Mouse (Mus musculus) thymus, postnatal 14 days (tissue): ENCODE data around the gene Ap3d1.

Source experiments
- DNase-seq: peaks from one replicate; pipeline ENCODE4 v3.0.0; 2021

Ap3d1 gene

DNA sequence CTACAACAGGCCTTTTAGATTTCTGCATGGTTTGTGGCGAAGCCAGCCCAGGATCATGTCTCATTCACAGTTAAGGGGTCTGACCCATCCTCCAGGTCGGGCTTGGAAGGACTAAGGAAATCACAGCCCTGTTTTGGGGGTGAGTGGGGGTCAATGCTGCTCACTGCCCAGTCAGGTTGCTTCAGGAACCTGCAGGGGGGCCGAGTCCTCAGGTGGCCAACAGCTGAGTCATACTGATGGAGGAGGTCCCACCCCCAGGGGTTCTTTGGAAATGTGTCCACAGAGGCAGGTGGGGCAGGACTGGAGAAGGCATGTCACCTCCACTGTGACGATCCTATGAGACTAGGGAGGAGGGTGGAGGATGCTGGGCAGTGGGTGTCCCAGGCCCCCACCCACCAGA is 76.6 kb downstream of the Ap3d1 start:
- no peak for DNase-seq

DNA sequence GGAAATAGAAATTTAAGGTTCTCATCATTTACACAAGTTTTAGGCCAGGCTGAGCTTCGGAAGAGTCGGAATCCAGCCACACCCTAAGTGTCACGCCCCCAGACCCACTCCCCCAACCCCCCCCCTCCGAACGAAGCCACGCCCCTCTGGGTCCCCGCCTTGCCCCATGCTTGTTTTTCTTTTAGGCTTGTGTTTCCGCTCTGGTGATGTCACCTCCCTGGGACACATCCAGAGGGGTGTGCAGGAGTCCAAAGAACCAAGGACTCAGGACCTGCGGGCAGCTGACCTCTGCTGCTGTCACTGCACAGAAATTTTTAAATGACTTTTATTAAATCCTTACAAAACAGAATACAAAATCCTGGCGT is 77.1 kb downstream of the Ap3d1 start:
- no peak for DNase-seq

DNA sequence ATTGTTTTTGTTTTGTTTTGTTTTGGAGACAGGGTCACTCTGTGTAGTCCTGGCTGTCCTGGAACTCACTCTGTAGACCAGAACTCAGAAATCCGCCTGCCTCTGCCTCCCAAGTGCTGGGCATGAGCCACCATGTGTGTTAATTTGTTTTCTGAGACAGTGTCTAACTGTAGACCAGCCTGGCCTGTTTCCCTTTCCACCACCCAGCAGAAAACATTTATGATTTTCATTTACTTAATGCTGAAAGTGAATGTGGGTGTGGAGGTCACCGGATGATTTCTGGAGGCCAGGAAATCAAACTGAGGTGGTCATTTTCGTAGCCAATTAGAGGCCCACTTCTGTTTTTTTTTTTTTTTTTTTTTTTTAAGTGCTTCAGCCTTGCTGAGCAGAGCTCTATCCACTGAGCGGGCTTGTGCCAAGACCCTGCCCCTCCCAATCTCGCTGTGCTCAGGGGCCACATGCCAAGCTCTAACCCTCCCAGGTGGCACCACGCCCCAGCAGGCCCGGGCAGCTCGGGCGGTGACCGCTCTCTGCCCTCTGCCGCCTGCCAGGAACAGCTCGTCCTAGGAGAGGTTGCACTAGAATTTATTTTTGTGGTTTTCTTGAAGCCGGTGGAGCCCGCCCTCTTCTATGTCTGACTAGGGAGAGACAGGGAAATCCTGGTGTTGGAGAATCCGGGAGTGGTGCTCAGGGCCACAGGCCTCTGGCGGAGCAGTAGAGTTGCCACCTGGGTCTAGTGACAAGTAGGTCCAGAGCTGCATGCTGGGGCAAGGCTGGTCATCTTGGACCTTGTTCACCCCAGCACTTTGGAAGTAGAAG is 77.7 kb downstream of the Ap3d1 start:
- no peak for DNase-seq

DNA sequence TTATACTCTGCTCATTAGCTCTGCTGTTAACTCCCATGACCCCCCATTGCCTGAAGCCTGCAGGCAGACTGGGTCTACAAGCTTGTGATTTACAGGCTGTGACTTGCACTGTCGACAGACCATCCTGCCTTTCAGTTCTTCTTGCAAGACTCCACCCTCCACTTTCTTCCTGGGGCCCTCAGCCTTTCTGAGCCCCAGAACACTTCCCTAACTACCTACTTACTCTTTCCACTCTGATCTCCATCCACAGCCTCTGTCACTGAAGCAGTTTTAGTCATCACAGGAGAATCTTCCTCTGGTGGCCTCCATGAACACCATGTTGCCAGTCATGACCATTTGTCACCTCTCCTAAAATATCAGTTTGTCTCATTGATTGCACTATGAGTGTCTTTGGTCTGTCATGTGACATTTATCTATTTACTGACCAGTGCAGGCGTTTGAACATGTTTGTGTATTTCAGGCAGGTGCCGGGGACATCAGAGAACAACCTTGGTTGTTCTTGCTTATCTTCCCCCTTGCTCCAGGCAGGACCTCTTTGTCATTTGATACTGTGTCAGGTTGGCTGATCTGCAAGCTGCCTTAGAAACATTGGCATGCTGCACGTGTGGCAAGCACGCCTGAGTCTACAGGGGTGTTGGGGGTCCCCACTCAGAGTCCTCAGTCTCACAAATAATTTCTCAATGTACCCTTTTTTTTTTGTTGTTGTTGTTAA is 78.4 kb downstream of the Ap3d1 start:
- DNase-seq, result peak; percentile 49

DNA sequence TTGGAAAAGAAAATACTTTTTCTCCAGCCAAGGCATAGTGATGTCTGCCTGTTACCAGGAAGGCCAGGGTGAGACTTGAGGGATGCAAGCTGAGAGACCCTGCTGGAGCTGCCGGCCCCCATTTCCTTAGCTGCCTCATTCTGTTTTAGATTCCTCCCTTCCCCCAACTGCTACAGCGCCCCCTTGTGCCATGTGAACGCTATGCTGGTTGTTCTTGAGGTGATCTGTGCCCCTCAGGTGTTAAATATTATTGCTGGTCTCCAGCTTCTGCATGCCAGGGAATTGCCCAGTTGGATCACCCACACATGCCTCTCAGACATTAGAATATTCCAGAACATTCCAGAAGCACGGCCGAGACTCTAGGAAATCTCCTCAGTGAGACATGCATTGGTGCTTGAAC is 80.9 kb downstream of the Ap3d1 start:
- DNase-seq, result peak; percentile 87

DNA sequence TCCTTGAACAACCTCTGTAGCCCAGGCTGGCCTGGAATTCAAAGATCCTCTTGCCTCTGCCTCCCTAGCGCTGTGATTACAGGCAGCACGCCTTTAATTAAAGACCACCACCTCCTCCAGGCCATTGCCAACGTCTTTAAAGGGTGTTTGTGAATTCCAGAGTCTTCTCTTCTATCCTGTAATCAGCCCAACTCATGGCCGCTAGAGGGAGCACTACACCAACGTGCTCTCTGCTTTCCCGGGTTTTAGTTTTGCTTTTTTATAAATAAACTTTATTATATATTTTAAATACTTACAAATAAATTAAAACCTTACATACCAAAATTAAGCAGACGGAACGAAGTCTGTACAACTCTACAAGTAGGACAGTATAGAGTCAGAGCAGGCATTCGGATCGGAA is 82.9 kb downstream of the Ap3d1 start:
- DNase-seq, result peak; percentile 85

DNA sequence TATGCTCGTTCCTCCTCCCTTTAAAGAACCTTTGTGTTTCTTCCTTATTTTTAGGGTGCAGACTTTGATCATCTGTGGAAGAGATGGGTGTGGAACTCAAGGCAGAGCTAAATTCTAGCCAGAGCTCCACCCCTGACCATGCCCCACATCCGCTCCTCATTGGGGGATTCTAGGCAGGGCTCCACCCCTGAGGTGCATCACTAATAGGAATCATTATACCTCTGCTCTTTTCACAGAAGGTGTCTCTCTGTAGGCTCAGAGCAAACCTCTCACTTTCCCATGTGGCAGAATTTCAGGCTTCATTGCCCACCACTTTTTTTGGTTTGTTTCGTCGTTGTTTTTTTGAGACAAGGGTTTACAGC is 83.2 kb downstream of the Ap3d1 start:
- DNase-seq, result peak; percentile 63

DNA sequence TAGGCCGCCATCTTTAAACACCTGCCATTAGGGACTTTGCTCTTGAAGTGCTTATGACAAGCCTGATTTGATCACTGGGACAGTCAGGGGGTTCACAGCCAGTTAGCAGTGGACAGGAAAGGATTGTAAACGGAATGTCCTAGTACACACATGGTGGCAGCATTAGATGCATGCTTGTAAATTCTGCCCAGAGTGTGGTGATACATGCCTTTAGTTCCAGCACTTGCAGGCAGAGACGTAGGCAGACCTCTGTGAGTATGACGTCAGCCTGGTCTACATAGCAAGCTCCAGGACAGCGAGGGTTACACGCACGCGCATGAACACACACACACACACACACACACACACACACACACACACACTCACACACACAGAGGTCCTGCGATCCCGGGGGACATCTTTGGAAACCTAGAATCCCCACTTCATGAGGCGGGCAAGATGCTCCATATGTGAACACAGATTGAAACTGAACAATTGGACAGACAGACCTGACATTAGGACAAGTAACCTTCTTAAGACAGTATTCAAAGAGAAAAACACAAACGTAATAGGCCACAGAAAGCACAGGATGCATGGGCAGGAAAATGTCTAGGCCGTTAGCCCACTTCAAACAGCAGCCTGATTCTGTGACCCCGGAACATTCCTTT is 83.7 kb downstream of the Ap3d1 start:
- DNase-seq, result peak; percentile 43
